ENCODE assay signal across 24 mouse cellular contexts in genomic region chr10:110806471-110806870, GRCm38 (mm10).
DNase-seq lines count a peak whose midpoint lies in the region; ATAC-seq and TF ChIP-seq lines count a peak whose summit lies in the region.
"Had no signal": no experiment of that assay in that cellular context is flagged by ENCODE, and none has a peak within 500 bp of the region (broad histone marks: within the 10 kb centered on the region; RNA-seq: fewer than 3 reads in every experiment).

No protein-coding gene starts in this region.

- no peaks in the 10 kb centered on the region for H3K27me3 ChIP-seq in lung, embryonic 15.5 days
- no peaks in the 10 kb centered on the region for H3K27me3 ChIP-seq in embryonic facial prominence, embryonic 14.5 days (replicated peaks; ENCODE audit: control insufficient read depth, insufficient read depth, low read length)
- no peaks in the 10 kb centered on the region for H3K27me3 ChIP-seq in limb, embryonic 13.5 days
- no peaks in the 10 kb centered on the region for H3K27me3 ChIP-seq in thymus, adult 2 months (ENCODE audit: control insufficient read depth, insufficient read depth, low read length)
- H3K27me3 ChIP-seq in hindbrain, embryonic 13.5 days = no peaks in the 10 kb centered on the region
- H3K27me3 ChIP-seq: forebrain, embryonic 13.5 days; liver, embryonic 13.5 days had no signal

- peaks cover 3% of the 10 kb centered on the region; the same call in 1 of the 2 replicates for H3K4me1 ChIP-seq in lung, embryonic 15.5 days
- peaks cover 19% of the 10 kb centered on the region for H3K4me1 ChIP-seq in embryonic facial prominence, embryonic 14.5 days (ENCODE audit: control insufficient read depth, insufficient read depth, low read length)
- H3K4me1 ChIP-seq in limb, embryonic 13.5 days = peaks cover 42% of the 10 kb centered on the region
- H3K4me1 ChIP-seq in thymus, adult 2 months (replicated peaks; ENCODE audit: control insufficient read depth, insufficient read depth, low read length) = no peaks in the 10 kb centered on the region
- no peaks in the 10 kb centered on the region for H3K4me1 ChIP-seq in hindbrain, embryonic 13.5 days (replicated peaks)
- H3K4me1 ChIP-seq: forebrain, embryonic 13.5 days; liver, embryonic 13.5 days; midbrain, embryonic 10.5 days had no signal

- H3K27ac ChIP-seq in lung, embryonic 15.5 days = no peak overlapping the region
- H3K27ac ChIP-seq in embryonic facial prominence, embryonic 14.5 days (replicated peaks; ENCODE audit: low read depth, low read length) = no peak overlapping the region; the same call in 1 of the 2 replicates
- H3K27ac ChIP-seq in limb, embryonic 13.5 days = peak overlapping the region; percentile 52; the same call in 1 of the 2 replicates
- no peak overlapping the region for H3K27ac ChIP-seq in thymus, adult 2 months (ENCODE audit: control insufficient read depth, insufficient read depth, low read length)
- no peak overlapping the region for H3K27ac ChIP-seq in hindbrain, embryonic 13.5 days
- H3K27ac ChIP-seq: forebrain, embryonic 13.5 days; heart, embryonic 10.5 days; liver, embryonic 13.5 days; macrophage; midbrain, embryonic 10.5 days had no signal

- H3K4me3 ChIP-seq in lung, embryonic 15.5 days = no peak overlapping the region
- no peak overlapping the region for H3K4me3 ChIP-seq in embryonic facial prominence, embryonic 14.5 days (ENCODE audit: low read depth, low read length)
- H3K4me3 ChIP-seq in limb, embryonic 13.5 days = no peak overlapping the region
- H3K4me3 ChIP-seq in thymus, adult 2 months (ENCODE audit: control insufficient read depth, insufficient read depth, low read length) = no peak overlapping the region
- H3K4me3 ChIP-seq in hindbrain, embryonic 13.5 days = no peak overlapping the region
- H3K4me3 ChIP-seq: erythroblast, embryonic 14.5 days; forebrain, embryonic 13.5 days; heart, embryonic 10.5 days; liver, embryonic 13.5 days; midbrain, embryonic 10.5 days had no signal

- 0 out of 2 replicates have a peak, but pooled peaks have one; percentile 39 for ATAC-seq in lung, embryonic 15.5 days (ENCODE audit: borderline replicate concordance, extremely low read depth, low FRiP score, low TSS enrichment)
- no peak for ATAC-seq in embryonic facial prominence, embryonic 14.5 days (ENCODE audit: low read depth)
- ATAC-seq in limb, embryonic 13.5 days (ENCODE audit: low FRiP score, low read depth) = peak; percentile 25; the same call in 1 of the 2 replicates
- no peak for ATAC-seq in hindbrain, embryonic 13.5 days (ENCODE audit: low FRiP score)
- ATAC-seq: forebrain, embryonic 13.5 days; hindbrain, embryonic 16.5 days; intestine, embryonic 16.5 days had no signal

- no peak for DNase-seq in lung, postnatal 36 days
- peak; percentile 61 for DNase-seq in embryo, embryonic 11 days
- DNase-seq in embryonic facial prominence, embryonic 14.5 days (ENCODE audit: low spot score) = peak; percentile 58
- DNase-seq in kidney, postnatal 36 days = no peak
- DNase-seq in thymus, adult 2 months = no peak
- DNase-seq: adrenal gland, postnatal 36 days; cerebellum, adult 11 months; cerebellum, postnatal 14 days; heart, postnatal 4 days; kidney, adult 9 months; kidney, postnatal 25 days; liver, embryonic 13.5 days; lung, adult 2 months; thymus, postnatal 25 days had no signal

- no peaks in the 10 kb centered on the region for H3K36me3 ChIP-seq in lung, embryonic 15.5 days
- H3K36me3 ChIP-seq in embryonic facial prominence, embryonic 14.5 days (ENCODE audit: control insufficient read depth, insufficient read depth, low read length) = no peaks in the 10 kb centered on the region
- no peaks in the 10 kb centered on the region for H3K36me3 ChIP-seq in limb, embryonic 13.5 days
- H3K36me3 ChIP-seq in thymus, adult 2 months (ENCODE audit: control insufficient read depth, insufficient read depth, low read length) = no peaks in the 10 kb centered on the region
- H3K36me3 ChIP-seq in hindbrain, embryonic 13.5 days = no peaks in the 10 kb centered on the region
- H3K36me3 ChIP-seq: heart, embryonic 10.5 days; liver, embryonic 13.5 days; midbrain, embryonic 10.5 days had no signal

- H3K4me2 ChIP-seq in lung, embryonic 15.5 days = no peak overlapping the region
- peak overlapping the region; percentile 12; the same call in 1 of the 2 replicates for H3K4me2 ChIP-seq in embryonic facial prominence, embryonic 14.5 days (ENCODE audit: low read depth, low read length)
- H3K4me2 ChIP-seq in limb, embryonic 13.5 days (replicated peaks) = no peak overlapping the region; the same call in 1 of the 2 replicates
- no peak overlapping the region for H3K4me2 ChIP-seq in hindbrain, embryonic 13.5 days
- H3K4me2 ChIP-seq: forebrain, embryonic 13.5 days; liver, embryonic 13.5 days had no signal

- TF ChIP-seq CTCF in thymus, adult 2 months (IDR thresholded peaks at IDR 0.05; ENCODE audit: borderline replicate concordance, control insufficient read depth, extremely low read depth, insufficient read depth, low read length, poor library complexity) = no peak

- WGBS in lung, embryonic 15.5 days = 67% methylated on average over 8 of the region's 8 CpGs
- WGBS in embryonic facial prominence, embryonic 14.5 days = 34% methylated on average over 8 of the region's 8 CpGs
- WGBS in limb, embryonic 13.5 days = 24% methylated on average over 8 of the region's 8 CpGs
- 98% methylated on average over 8 of the region's 8 CpGs for WGBS in thymus, adult 2 months
- WGBS in hindbrain, embryonic 13.5 days = 83% methylated on average over 8 of the region's 8 CpGs

- no peak overlapping the region for H3K9ac ChIP-seq in lung, embryonic 15.5 days
- no peak overlapping the region for H3K9ac ChIP-seq in embryonic facial prominence, embryonic 14.5 days (ENCODE audit: low read depth, low read length)
- no peak overlapping the region for H3K9ac ChIP-seq in limb, embryonic 13.5 days
- no peak overlapping the region for H3K9ac ChIP-seq in hindbrain, embryonic 13.5 days
- H3K9ac ChIP-seq: forebrain, embryonic 13.5 days; liver, embryonic 13.5 days had no signal

- no peak for TF ChIP-seq POLR2A in thymus, adult 2 months (IDR thresholded peaks at IDR 0.05; ENCODE audit: control insufficient read depth, extremely low read depth, insufficient read depth, low read length, poor library complexity)

- H3K9me3 ChIP-seq in lung, embryonic 15.5 days = no peaks in the 10 kb centered on the region
- H3K9me3 ChIP-seq in embryonic facial prominence, embryonic 14.5 days (ENCODE audit: control insufficient read depth, low read length) = no peaks in the 10 kb centered on the region
- no peaks in the 10 kb centered on the region for H3K9me3 ChIP-seq in limb, embryonic 13.5 days
- no peaks in the 10 kb centered on the region for H3K9me3 ChIP-seq in hindbrain, embryonic 13.5 days
- H3K9me3 ChIP-seq: forebrain, embryonic 13.5 days; heart, embryonic 10.5 days; liver, embryonic 13.5 days; midbrain, embryonic 10.5 days had no signal

Comparison
In these comparisons a context has a peak if more than half of its experiments do, and no peak if none do; other contexts are left out.
1. ATAC-seq: peak in lung, embryonic 15.5 days (single experiment) and limb, embryonic 13.5 days (single experiment); none in embryonic facial prominence, embryonic 14.5 days (single experiment) and hindbrain, embryonic 13.5 days (single experiment).
2. DNase-seq: peak in embryo, embryonic 11 days (single experiment) and embryonic facial prominence, embryonic 14.5 days (single experiment); none in lung, postnatal 36 days (single experiment), kidney, postnatal 36 days (0 of 2) and thymus, adult 2 months (single experiment).